Mouse (Mus musculus) ZHBTc4 (cell line): ENCODE measurements around the gene Nr2e1.

Source experiments
- DNase-seq: peaks from one replicate; pipeline ENCODE4 v3.0.0-alpha.2; 2011; ENCODE audit warnings: low read depth, low spot score

Nr2e1 gene

DNA sequence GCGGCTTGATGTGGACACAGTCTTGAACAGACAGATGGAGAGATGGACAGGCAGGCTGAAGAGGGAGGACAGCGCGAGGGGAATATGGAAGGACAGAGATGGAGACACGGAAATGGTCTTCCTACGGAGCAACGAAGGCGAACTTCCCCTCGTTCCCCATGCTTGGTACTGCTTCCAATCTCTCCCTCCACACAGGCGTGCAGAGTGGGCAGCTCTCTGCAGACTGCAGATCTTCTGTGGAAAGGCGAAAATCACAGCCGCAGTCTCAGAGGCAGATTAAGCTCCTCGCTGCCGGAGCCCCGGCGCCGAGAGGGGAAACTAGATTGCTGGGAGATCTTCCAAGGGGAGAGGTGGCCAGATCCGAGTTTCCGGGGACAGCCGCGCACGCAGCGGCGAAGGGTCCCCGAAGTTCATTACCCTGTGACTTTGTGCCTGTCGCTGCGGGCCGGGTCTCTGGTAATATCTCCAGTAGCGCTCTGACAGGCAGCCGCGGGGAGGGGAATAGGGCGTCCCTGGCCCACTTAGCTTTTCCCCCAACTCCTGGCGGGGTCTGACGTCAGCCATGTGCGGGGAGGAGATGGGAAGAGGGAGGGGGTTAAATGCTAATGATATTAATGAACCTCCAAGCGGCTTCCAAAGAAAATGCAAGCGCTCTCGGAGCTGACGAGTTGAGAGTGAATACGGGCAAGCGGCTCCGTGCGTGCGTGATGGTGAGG lies at the start of gene Nr2e1, which contains the start of gene Ostm1:
Nr2e1 (minus strand) TSS at position 476 of the 716 bp plus-strand sequence.
Ostm1 (plus strand) TSS at position 666 of the 716 bp plus-strand sequence.
- DNase-seq, result peak; percentile 71

GRCm38 (mm10) chr10:42632453-42633360 lies 49.3 kb upstream of the Nr2e1 start:
- DNase-seq, result no peak

- no peak for DNase-seq
These were observed 48.5 kb upstream of the Nr2e1 start for GRCm38 (mm10) chr10:42631754-42632452.

- no peak for DNase-seq
These were observed 47.3 kb upstream of the Nr2e1 start for GRCm38 (mm10) chr10:42630596-42631355.

- DNase-seq, result no peak
These were observed 42.5 kb upstream of the Nr2e1 start for GRCm38 (mm10) chr10:42625907-42626306.

DNA sequence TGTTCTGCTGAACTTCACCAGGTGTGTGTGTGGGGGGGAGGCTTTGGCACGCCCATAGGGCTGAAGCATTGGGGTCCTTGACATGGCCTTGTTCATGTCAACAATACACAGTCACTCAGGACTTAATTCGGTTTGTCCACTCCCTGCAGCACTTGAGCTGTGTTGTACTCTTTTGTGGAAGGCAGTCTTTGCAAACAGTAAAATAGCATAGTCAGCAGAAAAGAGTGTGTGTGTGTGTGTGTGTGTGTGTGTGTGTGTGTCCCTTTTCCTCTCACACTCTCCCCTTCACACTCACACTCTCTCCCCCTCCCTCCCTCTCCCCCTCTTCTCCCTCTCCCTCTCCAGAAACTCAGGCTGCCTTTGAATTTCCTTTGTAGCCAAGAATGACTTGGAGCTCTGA lies 34.9 kb upstream of the Nr2e1 start:
- no peak for DNase-seq

- no peak for DNase-seq
These were observed 31.3 kb upstream of the Nr2e1 start for GRCm38 (mm10) chr10:42614766-42615165.

GRCm38 (mm10) chr10:42613639-42614381 lies 30.4 kb upstream of the Nr2e1 start:
- DNase-seq, result peak; percentile 73

- no peak for DNase-seq
These were observed 29.6 kb upstream of the Nr2e1 start for GRCm38 (mm10) chr10:42613075-42613474.

DNA sequence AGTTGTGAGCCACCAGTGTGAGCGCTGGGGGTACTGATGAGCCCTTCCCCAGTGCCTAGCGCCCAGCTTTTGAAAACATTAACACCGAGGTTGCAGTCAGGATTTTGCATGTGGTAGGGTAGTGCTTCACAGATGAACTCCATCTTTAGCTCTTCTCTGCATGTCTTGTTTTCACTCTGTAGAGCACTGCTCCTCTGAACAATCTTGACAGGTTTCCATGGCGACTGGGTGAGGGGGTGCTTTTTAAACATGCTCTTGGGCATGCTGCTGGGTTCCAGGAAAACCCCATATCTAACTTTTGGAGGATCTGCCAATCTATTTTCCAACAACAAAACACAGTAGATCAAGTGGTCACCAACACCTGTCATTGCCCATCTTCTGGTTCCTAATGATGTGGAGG lies 23.3 kb upstream of the Nr2e1 start:
- DNase-seq, result no peak

DNA sequence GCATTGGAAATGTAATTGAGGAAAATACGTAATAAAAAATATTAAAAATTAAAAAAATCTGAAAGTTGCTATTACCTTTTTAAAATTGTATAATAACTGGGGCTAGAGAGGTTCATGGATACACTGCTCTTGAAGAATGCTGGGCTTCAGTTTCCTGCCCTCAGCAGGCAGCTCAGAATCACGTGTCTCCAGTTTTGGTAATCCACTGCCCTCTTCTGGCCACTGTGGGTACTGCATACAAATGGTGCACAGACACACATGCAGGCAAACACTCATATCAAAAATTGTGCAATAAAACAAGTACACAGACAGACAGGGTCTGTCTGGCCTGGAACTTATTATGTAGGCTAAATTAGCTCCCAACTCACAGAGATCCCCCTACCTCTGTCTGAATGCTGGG lies 21.4 kb upstream of the Nr2e1 start:
- DNase-seq, result peak; percentile 84

DNA sequence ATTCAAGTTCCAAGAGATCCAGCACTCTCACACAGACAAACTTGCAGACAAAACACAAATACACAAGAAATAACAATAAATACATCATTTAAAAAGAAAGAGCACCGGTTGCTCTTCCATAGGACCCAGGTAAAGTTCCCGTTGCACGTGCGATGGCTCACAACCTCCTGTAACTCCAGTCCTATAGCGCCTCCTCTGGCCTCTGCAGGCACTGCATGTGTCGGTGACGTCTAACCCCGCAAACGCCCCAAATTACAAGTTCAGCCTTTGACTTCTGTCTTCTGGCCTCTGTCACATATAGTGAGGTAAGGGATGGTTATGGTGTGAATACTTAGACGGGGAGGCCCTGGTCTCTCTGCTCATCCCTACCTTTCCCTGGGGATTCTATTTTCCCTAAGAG lies 18.1 kb upstream of the Nr2e1 start:
- peak; percentile 87 for DNase-seq

DNA sequence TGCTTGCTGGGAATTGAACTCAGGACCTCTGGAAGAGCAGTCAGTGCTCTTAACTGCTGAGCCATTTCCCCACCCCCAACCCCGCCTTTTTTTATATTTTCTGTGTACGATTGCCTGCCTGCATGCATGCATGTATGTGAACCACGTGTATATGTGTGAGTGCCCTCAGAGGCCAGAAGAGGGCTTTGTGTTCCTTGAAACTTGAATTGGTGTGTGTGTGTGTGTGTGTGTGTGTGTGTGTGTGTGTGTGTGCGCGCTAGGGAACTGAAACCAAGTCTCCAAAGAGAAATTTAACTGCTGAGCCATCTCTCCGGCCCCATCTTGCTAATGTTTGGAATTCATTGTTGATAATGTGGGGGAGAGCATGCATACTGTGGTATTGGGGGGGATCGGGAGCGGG lies 15.2 kb upstream of the Nr2e1 start:
- DNase-seq, result no peak

- DNase-seq, result no peak
These were observed 9.8 kb upstream of the Nr2e1 start for GRCm38 (mm10) chr10:42593201-42593600.

- DNase-seq, result peak; percentile 25
These were observed 8.7 kb upstream of the Nr2e1 start for GRCm38 (mm10) chr10:42591993-42592686.

DNA sequence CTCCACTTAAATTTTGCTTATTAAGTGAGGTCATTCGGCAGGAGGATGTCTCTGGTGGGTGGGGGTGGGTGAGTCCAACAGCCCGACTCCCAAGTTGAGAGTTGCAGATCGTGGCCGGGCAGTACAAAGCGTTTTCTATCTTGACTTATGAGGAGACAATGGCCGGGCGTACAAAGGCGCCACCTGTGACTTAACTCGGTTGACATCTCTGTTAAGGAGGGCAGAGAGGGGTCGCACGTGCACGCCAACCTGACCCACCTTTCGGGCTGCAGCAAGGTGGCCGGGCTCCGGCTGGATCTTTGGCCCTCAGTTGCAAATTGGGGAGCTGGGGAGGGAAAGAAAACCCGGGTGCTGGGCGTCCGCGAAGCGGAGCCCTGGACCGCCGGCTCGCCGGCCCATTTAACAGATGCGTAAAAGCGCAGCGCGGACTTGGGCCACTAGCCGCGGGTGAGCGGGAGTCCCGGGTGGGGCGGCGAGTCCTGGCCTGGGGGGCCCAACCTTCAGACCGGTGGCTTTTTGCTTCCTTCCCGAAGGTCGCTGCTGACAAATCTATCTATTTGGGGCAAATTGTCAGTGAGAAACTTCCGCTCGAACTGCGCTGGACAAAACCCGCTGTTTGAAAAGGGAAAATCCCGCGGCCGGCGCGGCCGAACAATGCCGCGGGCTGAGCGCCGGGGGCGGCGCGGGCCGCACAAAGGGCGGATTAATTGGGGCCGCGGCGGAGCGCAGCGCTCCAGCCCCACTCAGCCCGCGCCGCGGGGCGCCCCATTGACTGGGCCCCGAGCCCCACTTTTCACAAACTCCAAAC lies 8.0 kb upstream of the Nr2e1 start:
- DNase-seq, result peak; percentile 57

DNA sequence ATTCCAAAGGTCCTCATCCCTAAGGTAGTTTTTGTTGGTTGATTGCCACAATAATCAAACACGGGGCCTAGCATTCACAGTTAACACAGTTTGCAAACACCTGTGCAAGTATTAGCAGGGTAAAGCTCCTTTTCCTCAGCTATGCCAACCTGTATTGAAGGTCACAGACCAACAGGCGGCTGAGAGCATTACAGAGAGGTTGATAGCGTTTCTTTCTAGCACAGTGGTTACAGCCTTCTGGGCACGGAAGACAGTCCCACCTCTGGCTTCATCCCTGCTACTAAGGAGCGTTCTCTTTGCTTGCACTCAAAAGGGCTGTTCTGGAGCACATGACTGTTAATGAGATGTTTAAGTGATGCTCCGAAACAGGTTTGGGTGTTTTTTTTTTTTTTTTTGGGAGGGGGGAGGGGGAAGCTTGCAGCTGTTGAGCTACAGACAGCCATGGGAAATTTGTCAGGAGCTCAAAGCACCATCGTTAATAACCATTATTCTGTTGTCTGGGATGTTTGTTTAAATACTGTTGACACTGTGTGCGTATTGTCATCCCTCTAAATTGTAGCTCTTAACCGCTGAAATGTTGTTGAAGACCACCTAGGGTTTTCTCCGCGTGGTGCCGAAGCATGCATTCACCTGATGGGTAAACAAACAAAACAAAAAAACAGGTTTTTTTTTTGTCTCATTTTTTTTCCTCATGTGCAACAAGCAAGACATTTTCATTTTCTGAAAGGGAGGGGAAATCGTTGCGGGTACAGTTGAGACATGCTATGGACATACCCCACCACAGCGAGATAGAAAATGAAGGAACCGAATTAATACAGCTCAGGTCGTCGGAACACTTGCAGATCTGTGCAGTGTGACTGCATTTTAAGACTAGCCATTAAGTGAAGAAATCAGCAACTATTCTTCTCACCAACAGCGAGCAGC lies 7.1 kb upstream of the Nr2e1 start:
- no peak for DNase-seq

GRCm38 (mm10) chr10:42589505-42589904 lies 6.1 kb upstream of the Nr2e1 start:
- DNase-seq, result no peak
